Mouse (Mus musculus): Measurements from ENCODE around the gene Igfbp2.

DNA sequence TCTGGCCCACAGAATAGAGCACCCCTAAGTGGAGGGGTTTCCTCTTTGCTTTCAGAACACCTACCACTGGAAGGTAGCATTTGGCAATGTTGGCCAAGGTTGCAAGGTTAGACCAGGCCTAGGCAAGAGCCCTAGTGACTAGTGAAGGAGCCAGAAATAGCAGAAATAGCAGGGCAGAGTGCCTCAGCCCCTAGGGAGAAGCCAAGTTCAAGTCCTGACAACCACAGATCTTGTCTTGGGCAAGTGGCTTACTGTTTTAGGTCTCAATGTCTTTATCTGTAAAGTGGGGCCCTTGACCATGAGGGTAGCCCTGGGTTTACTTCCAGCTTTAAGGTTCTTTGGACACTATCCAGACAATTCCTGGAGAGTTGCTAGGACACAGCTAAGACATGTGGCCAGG is 45.0 kb downstream of the Igfbp2 start:
- TF ChIP-seq CHD2 (IDR thresholded peaks at IDR 0.05; ENCODE audit: low read depth, low read length) (no peak), ZNF384 (IDR thresholded peaks at IDR 0.05; ENCODE audit: low read depth, low read length) (no peak), MAFK (IDR thresholded peaks at IDR 0.05; ENCODE audit: insufficient read depth, low read depth, low read length) (no peak)
